Mouse (Mus musculus): ENCODE measurements around the gene Gclc. TPM values are rescaled to one million over a fixed set of nuclear protein-coding genes. Genes with fewer than 3 reads are reported as not detected.

The Gclc gene
- polyA plus RNA-seq, 1 experiment from 2014 or later, result 15.4 TPM

Other genes starting within 250 kb of the Gclc start
- gene Lrrc1, start 209.7 kb upstream of the Gclc start, polyA plus RNA-seq (2016; fragmentation: Nextera tagmentation; extraction: Ambion mirVana), result 11.6 and 13.5 TPM in 2 replicates
- 35.8 and 68.3 TPM in 2 replicates for gene Klhl31, start 118.0 kb upstream of the Gclc start, polyA plus RNA-seq (2016; fragmentation: Nextera tagmentation; extraction: Ambion mirVana)
- 93.6 and 93.9 TPM in 2 replicates for gene Elovl5, start 162.8 kb downstream of the Gclc start, polyA plus RNA-seq (2016; fragmentation: Nextera tagmentation; extraction: Ambion mirVana)